22 mouse cellular contexts compared by ENCODE assay signal in the genomic region with DNA sequence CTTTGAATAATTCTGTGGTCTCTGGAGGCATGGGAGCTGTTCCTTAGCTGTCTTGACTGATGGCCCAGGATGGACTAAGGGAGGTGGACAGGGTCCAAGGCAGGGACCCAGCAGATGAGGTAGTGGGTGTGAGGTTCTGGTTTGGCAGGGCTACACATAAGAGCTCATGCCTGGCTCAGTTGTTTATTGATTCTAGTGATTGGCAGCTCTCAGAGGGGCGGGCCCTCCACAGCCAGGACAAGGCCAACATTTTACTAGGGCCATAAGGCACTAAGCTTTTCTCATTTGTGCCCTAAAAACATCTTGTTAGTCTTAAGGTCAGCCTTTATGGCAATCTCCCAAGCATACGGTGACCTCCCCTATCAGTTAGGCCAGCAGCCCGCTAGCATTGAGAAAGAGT. TPM values are rescaled to one million over a fixed set of nuclear protein-coding genes. Genes with fewer than 3 reads are reported as not detected.
"Had no signal": no experiment of that assay in that cellular context is flagged by ENCODE, and none has a peak within 500 bp of the region (broad histone marks: within the 10 kb centered on the region; RNA-seq: fewer than 3 reads in every experiment).

No protein-coding gene starts in this region.

- H3K9ac ChIP-seq: limb, embryonic 13.5 days; liver, embryonic 12.5 days; lung, embryonic 15.5 days; midbrain, embryonic 15.5 days; neural tube, embryonic 12.5 days had no signal

- H3K36me3 ChIP-seq: liver, embryonic 12.5 days; lung, embryonic 15.5 days; midbrain, embryonic 15.5 days had no signal

- H3K4me3 ChIP-seq: limb, embryonic 13.5 days; liver, embryonic 12.5 days; lung, embryonic 15.5 days; megakaryocyte, embryonic 14.5 days; midbrain, embryonic 15.5 days; neural tube, embryonic 12.5 days had no signal

- H3K4me2 ChIP-seq: limb, embryonic 13.5 days; liver, embryonic 12.5 days; lung, embryonic 15.5 days; midbrain, embryonic 11.5 days; midbrain, embryonic 15.5 days; neural tube, embryonic 12.5 days had no signal

- H3K9me3 ChIP-seq: limb, embryonic 13.5 days; liver, embryonic 12.5 days; lung, embryonic 15.5 days; midbrain, embryonic 15.5 days; neural tube, embryonic 12.5 days had no signal

- H3K27me3 ChIP-seq: limb, embryonic 13.5 days; liver, embryonic 12.5 days; lung, embryonic 15.5 days; megakaryocyte, embryonic 14.5 days; midbrain, embryonic 15.5 days; neural tube, embryonic 12.5 days had no signal

- ATAC-seq: liver, embryonic 12.5 days; midbrain, embryonic 15.5 days had no signal

- H3K27ac ChIP-seq: limb, embryonic 13.5 days; liver, embryonic 12.5 days; lung, embryonic 15.5 days; macrophage; midbrain, embryonic 15.5 days; neural tube, embryonic 12.5 days; stomach, postnatal 0 days had no signal

- DNase-seq: kidney, adult 8-10 months; kidney, postnatal 25 days; lung, postnatal 14 days; retina, postnatal 1 day; right cerebral cortex, postnatal 25 days; thymus, adult 2 months; thymus, postnatal 25 days had no signal

- H3K4me1 ChIP-seq: limb, embryonic 13.5 days; liver, embryonic 12.5 days; lung, embryonic 15.5 days; megakaryocyte, embryonic 14.5 days; midbrain, embryonic 15.5 days; neural tube, embryonic 12.5 days had no signal

RNA-seq across cellular contexts. Expression of a gene that starts 47.0 kb away (rescaled TPM):
- total RNA-seq: monocyte, adult 5-6 weeks; neutrophil, adult 5-6 weeks had no signal
- polyA plus RNA-seq: macrophage had no signal

RNA-seq across cellular contexts. Expression of a gene that starts 49.9 kb away (rescaled TPM):
- total RNA-seq: layer of hippocampus, postnatal 10 days; left cerebral cortex, postnatal 36 days; monocyte, adult 5-6 weeks; neutrophil, adult 5-6 weeks had no signal
- polyA plus RNA-seq: kidney, embryonic 16.5 days; limb, embryonic 13.5 days; liver, embryonic 12.5 days; liver, embryonic 16.5 days; lung, embryonic 15.5 days; macrophage; midbrain, embryonic 11.5 days; midbrain, embryonic 15.5 days; neural tube, embryonic 12.5 days; stomach, postnatal 0 days; thymus, adult 2 months had no signal

RNA-seq across cellular contexts. Expression of a gene that starts 59.3 kb away (rescaled TPM):
- total RNA-seq: layer of hippocampus, postnatal 10 days; left cerebral cortex, postnatal 36 days; monocyte, adult 5-6 weeks; neutrophil, adult 5-6 weeks had no signal
- polyA plus RNA-seq: kidney, embryonic 16.5 days; limb, embryonic 13.5 days; liver, embryonic 12.5 days; liver, embryonic 16.5 days; lung, embryonic 15.5 days; macrophage; midbrain, embryonic 11.5 days; midbrain, embryonic 15.5 days; neural tube, embryonic 12.5 days; stomach, postnatal 0 days; thymus, adult 2 months had no signal
